Mouse (Mus musculus): ENCODE measurements around the gene Lrrk1. TPM values are rescaled to one million over a fixed set of nuclear protein-coding genes. Genes with fewer than 3 reads are reported as not detected.
"Not testable (repeated sequence)": the region's sequence is repeated elsewhere in the genome, so short reads cannot be mapped to it uniquely, and the experiment has no call there.

Gene Lrrk1
- total and polyA plus RNA-seq, 2 experiments = 7.4 to 15.0 TPM

- Histone ChIP-seq H3K79me2 (ENCODE audit: control insufficient read depth, insufficient read depth, low read length) (no peaks in the 10 kb centered on the region), H3K36me3 (ENCODE audit: control insufficient read depth, insufficient read depth, low read length) (no peaks in the 10 kb centered on the region), H3K4me1 (ENCODE audit: control insufficient read depth, insufficient read depth, low read length) (peaks cover 3% of the 10 kb centered on the region; the same call in 1 of the 2 replicates), H3K4me3 (ENCODE audit: insufficient read depth, low read depth, low read length) (no peak overlapping the region), H3K9ac (ENCODE audit: low read depth, low read length) (no peak overlapping the region), H3K27ac (replicated peaks; ENCODE audit: insufficient read depth, low read depth, low read length) (peak overlapping the region; percentile 76), H3K27me3 (ENCODE audit: control insufficient read depth, insufficient read depth, low read length) (no peaks in the 10 kb centered on the region)
- no peak for TF ChIP-seq POLR2A (IDR thresholded peaks at IDR 0.05; ENCODE audit: extremely low read depth, insufficient read depth, low read length)
- no peak for TF ChIP-seq CTCF (IDR thresholded peaks at IDR 0.05; ENCODE audit: low read depth, low read length)
- WGBS = 58% methylated on average over 11 of the region's 11 CpGs
- DNase-seq (ENCODE audit: extremely low read depth, low read depth, low spot score) = peak; percentile 31
Observed at GRCm38 (mm10) chr7:66196609-66197445, 191.3 kb downstream of the Lrrk1 start.

DNA sequence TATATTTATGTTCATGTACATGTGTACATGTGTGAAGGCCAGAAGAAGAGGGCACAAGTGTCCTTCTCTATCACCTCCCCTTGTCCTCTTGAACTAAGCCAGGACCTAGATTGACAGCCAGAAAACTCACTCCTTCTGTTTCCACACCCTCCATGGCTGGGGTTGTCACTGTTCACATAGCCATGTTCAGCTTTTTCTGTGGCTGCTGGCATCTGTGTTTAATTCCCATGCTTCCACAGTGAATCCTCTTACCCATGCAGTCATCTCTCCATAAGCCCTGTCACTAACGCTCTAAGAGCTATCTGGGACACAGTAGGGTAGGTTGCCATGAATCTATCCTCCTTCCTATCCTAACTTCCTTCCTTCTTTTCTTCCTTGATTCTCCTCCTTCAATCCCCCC, 192.3 kb downstream of the Lrrk1 start:
- H3K79me2 ChIP-seq (ENCODE audit: control insufficient read depth, insufficient read depth, low read length) = no peaks in the 10 kb centered on the region
- no peak overlapping the region for H3K9ac ChIP-seq (ENCODE audit: low read depth, low read length)
- WGBS = 72% methylated on average over 1 of the region's 1 CpGs

DNA sequence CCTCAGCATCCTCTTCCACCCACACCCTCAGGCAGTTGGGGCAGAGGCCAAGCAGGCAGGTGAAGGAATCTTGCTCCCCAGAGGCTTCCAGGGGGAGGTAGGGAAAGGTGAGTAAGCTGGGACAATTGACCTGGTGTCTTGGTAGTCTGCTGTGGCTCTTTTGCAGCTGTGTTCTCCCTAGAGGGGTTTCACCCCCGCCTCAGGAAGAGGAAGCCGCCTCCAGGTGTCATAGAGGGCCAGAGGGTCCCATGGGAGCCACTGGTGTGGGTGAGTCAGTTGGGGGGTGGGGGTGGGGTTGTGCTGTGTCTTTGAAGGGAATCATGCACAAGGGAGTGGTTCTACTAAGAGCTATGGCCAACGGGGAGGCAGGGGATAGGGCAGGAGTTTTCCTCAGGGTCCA, 193.6 kb downstream of the Lrrk1 start:
- no peak overlapping the region for H3K9ac ChIP-seq (ENCODE audit: low read depth, low read length)
- TF ChIP-seq POLR2A (IDR thresholded peaks at IDR 0.05; ENCODE audit: extremely low read depth, insufficient read depth, low read length) = no peak
- no peak for TF ChIP-seq CTCF (IDR thresholded peaks at IDR 0.05; ENCODE audit: low read depth, low read length)

More for the DNA sequence above, 192.3 kb downstream of the Lrrk1 start:
- DNase-seq (ENCODE audit: extremely low read depth, low read depth, low spot score) = no peak
- no peak overlapping the region for H3K27ac ChIP-seq (replicated peaks; ENCODE audit: insufficient read depth, low read depth, low read length)
- H3K4me1 ChIP-seq (ENCODE audit: control insufficient read depth, insufficient read depth, low read length) = peaks cover 3% of the 10 kb centered on the region; the same call in 1 of the 2 replicates
- no peaks in the 10 kb centered on the region for H3K27me3 ChIP-seq (ENCODE audit: control insufficient read depth, insufficient read depth, low read length)
- no peak overlapping the region for H3K4me3 ChIP-seq (ENCODE audit: insufficient read depth, low read depth, low read length)
- TF ChIP-seq CTCF (IDR thresholded peaks at IDR 0.05; ENCODE audit: low read depth, low read length) (no peak), POLR2A (IDR thresholded peaks at IDR 0.05; ENCODE audit: extremely low read depth, insufficient read depth, low read length) (no peak)
- no peaks in the 10 kb centered on the region for H3K36me3 ChIP-seq (ENCODE audit: control insufficient read depth, insufficient read depth, low read length)

DNA sequence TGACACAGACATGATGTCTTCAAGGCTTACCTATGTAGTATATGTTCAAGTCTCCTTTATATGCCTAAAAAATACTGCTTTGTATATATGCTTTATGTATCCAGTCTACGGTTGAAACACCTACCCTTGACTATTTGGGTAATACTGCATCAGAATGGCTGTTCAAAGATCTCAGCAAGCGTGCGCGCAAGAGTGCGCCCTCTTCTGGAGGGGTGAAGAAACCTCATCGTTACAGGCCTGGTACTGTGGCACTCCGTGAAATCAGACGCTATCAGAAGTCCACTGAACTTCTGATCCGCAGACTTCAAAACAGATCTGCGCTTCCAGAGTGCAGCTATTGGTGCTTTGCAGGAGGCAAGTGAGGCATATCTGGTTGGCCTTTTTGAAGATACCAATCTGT, 197.8 kb downstream of the Lrrk1 start:
- H3K79me2 ChIP-seq (ENCODE audit: control insufficient read depth, insufficient read depth, low read length); H3K27me3 ChIP-seq (ENCODE audit: control insufficient read depth, insufficient read depth, low read length); H3K4me3 ChIP-seq (ENCODE audit: insufficient read depth, low read depth, low read length); H3K27ac ChIP-seq (replicated peaks; ENCODE audit: insufficient read depth, low read depth, low read length); H3K9ac ChIP-seq (ENCODE audit: low read depth, low read length); H3K36me3 ChIP-seq (ENCODE audit: control insufficient read depth, insufficient read depth, low read length); H3K4me1 ChIP-seq (ENCODE audit: control insufficient read depth, insufficient read depth, low read length): not testable (repeated sequence)
- DNase-seq (ENCODE audit: extremely low read depth, low read depth, low spot score) = peak; percentile 16
- WGBS = 91% methylated on average over 10 of the region's 10 CpGs
- peak; percentile 42 for TF ChIP-seq CTCF (IDR thresholded peaks at IDR 0.05; ENCODE audit: low read depth, low read length)

More for the DNA sequence above, 193.6 kb downstream of the Lrrk1 start:
- WGBS = 86% methylated on average over 3 of the region's 3 CpGs
- H3K4me1 ChIP-seq (ENCODE audit: control insufficient read depth, insufficient read depth, low read length) = peaks cover 3% of the 10 kb centered on the region; the same call in 1 of the 2 replicates
- no peak overlapping the region for H3K4me3 ChIP-seq (ENCODE audit: insufficient read depth, low read depth, low read length)
- no peaks in the 10 kb centered on the region for H3K79me2 ChIP-seq (ENCODE audit: control insufficient read depth, insufficient read depth, low read length)
- H3K27me3 ChIP-seq (ENCODE audit: control insufficient read depth, insufficient read depth, low read length) = no peaks in the 10 kb centered on the region
- H3K36me3 ChIP-seq (ENCODE audit: control insufficient read depth, insufficient read depth, low read length) = no peaks in the 10 kb centered on the region
- no peak for DNase-seq (ENCODE audit: extremely low read depth, low read depth, low spot score)
- H3K27ac ChIP-seq (replicated peaks; ENCODE audit: insufficient read depth, low read depth, low read length) = no peak overlapping the region

DNA sequence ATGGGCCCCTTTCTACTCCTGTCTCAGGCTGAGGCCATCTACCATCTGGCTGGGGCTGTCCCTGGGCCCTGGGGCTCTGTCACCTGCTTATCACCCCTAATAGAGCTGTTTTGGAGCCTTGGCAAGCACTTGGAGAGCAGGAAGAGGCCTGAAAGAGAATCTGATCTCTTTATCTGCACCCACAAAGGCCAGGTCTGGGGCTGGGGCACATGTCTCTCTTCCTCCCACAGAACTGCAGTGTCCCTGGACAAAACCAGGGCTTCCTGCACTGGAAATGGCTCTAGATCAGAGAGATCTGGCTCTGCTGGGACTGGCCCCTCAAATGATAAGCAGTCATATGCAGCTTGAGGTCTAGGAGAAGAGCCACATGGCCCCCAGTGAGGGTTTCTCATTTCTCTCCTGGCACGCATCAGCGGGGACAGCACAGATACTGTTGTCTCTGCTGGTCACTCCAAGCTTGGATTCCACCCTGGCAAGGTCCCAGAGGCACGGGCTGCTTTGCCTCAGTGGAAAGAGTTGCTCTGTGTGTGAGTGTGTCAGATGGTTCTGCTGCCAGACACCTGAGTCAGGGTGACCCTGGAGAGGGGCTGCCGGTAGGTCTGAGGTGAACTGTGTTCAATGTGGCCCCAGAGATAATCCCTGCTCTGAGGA, 200.4 kb downstream of the Lrrk1 start:
- no peaks in the 10 kb centered on the region for H3K27me3 ChIP-seq (ENCODE audit: control insufficient read depth, insufficient read depth, low read length)
- no peak overlapping the region for H3K9ac ChIP-seq (ENCODE audit: low read depth, low read length)
- no peak overlapping the region for H3K4me3 ChIP-seq (ENCODE audit: insufficient read depth, low read depth, low read length)
- 76% methylated on average over 4 of the region's 4 CpGs for WGBS
- H3K27ac ChIP-seq (replicated peaks; ENCODE audit: insufficient read depth, low read depth, low read length) = no peak overlapping the region
- no peaks in the 10 kb centered on the region for H3K4me1 ChIP-seq (ENCODE audit: control insufficient read depth, insufficient read depth, low read length)
- TF ChIP-seq POLR2A (IDR thresholded peaks at IDR 0.05; ENCODE audit: extremely low read depth, insufficient read depth, low read length) = no peak
- TF ChIP-seq CTCF (IDR thresholded peaks at IDR 0.05; ENCODE audit: low read depth, low read length) = no peak
- no peak for DNase-seq (ENCODE audit: extremely low read depth, low read depth, low spot score)
- no peaks in the 10 kb centered on the region for H3K79me2 ChIP-seq (ENCODE audit: control insufficient read depth, insufficient read depth, low read length)
- H3K36me3 ChIP-seq (ENCODE audit: control insufficient read depth, insufficient read depth, low read length) = no peaks in the 10 kb centered on the region

GRCm38 (mm10) chr7:66185370-66185769, 202.8 kb downstream of the Lrrk1 start:
- H3K4me3 ChIP-seq (ENCODE audit: insufficient read depth, low read depth, low read length) = no peak overlapping the region
- no peak overlapping the region for H3K27ac ChIP-seq (replicated peaks; ENCODE audit: insufficient read depth, low read depth, low read length)
- TF ChIP-seq POLR2A (IDR thresholded peaks at IDR 0.05; ENCODE audit: extremely low read depth, insufficient read depth, low read length) (no peak), CTCF (IDR thresholded peaks at IDR 0.05; ENCODE audit: low read depth, low read length) (no peak)
- no peak for DNase-seq (ENCODE audit: extremely low read depth, low read depth, low spot score)
- 89% methylated on average over 5 of the region's 5 CpGs for WGBS
- H3K79me2 ChIP-seq (ENCODE audit: control insufficient read depth, insufficient read depth, low read length) = no peaks in the 10 kb centered on the region
- H3K27me3 ChIP-seq (ENCODE audit: control insufficient read depth, insufficient read depth, low read length) = no peaks in the 10 kb centered on the region
- H3K9ac ChIP-seq (ENCODE audit: low read depth, low read length) = no peak overlapping the region
- no peaks in the 10 kb centered on the region for H3K36me3 ChIP-seq (ENCODE audit: control insufficient read depth, insufficient read depth, low read length)
- H3K4me1 ChIP-seq (ENCODE audit: control insufficient read depth, insufficient read depth, low read length) = no peaks in the 10 kb centered on the region
